Mouse (Mus musculus): ENCODE data around the gene Strn4. TPM values are rescaled to one million over a fixed set of nuclear protein-coding genes. Genes with fewer than 3 reads are reported as not detected.

Gene Strn4
- polyA plus RNA-seq, 1 experiment from 2014 or later, result 68.5 TPM

DNA sequence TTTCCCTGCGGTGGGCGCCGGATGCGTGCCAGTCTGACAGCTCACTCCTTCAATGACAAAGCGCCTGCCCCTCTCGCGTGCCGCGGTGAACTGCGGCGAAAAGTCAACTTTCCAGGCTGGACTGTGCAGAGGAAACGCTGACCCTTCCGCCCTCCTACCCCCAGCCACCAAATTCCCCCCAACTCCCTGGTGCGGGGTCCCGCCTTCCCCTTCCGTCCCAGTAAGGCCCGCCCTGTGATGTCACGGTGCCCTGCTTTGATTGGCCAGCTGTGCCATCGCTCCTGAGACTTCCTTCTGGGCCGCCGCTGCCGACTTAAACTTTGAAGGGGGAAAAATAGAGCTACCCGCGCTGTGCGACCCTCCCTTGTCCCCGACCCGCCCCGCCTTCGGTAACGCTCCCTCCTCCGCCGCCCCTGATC, 27.0 kb downstream of the Strn4 start, which contains the start of gene Prkd2:
Prkd2 (plus strand) TSS at position 258 of the 419 bp plus-strand sequence.
- H3K27me3 ChIP-seq (ENCODE audit: control insufficient read depth, insufficient read depth, low read length), result no peaks in the 10 kb centered on the region
- peak within 1 kb of the TSS; percentile 88 for H3K27ac ChIP-seq (ENCODE audit: low read length)
- peak within 1 kb of the TSS; percentile 86 for H3K9ac ChIP-seq (ENCODE audit: low read length)
- ATAC-seq (ENCODE audit: insufficient read depth, low FRiP score), result peak; percentile 84
- H3K4me1 ChIP-seq (ENCODE audit: control insufficient read depth, insufficient read depth, low read length), result peaks cover 30% of the 10 kb centered on the region
- H3K4me2 ChIP-seq (ENCODE audit: low read depth, low read length), result peak within 1 kb of the TSS; percentile 94
- H3K9me3 ChIP-seq (replicated peaks; ENCODE audit: control insufficient read depth, low read length), result no peaks in the 10 kb centered on the region
- WGBS, result 0% methylated on average over 32 of the region's 32 CpGs
- H3K4me3 ChIP-seq (replicated peaks; ENCODE audit: low read length), result peak within 1 kb of the TSS; percentile 61
- H3K36me3 ChIP-seq (ENCODE audit: control insufficient read depth, insufficient read depth, low read length), result peaks cover 13% of the 10 kb centered on the region

DNA sequence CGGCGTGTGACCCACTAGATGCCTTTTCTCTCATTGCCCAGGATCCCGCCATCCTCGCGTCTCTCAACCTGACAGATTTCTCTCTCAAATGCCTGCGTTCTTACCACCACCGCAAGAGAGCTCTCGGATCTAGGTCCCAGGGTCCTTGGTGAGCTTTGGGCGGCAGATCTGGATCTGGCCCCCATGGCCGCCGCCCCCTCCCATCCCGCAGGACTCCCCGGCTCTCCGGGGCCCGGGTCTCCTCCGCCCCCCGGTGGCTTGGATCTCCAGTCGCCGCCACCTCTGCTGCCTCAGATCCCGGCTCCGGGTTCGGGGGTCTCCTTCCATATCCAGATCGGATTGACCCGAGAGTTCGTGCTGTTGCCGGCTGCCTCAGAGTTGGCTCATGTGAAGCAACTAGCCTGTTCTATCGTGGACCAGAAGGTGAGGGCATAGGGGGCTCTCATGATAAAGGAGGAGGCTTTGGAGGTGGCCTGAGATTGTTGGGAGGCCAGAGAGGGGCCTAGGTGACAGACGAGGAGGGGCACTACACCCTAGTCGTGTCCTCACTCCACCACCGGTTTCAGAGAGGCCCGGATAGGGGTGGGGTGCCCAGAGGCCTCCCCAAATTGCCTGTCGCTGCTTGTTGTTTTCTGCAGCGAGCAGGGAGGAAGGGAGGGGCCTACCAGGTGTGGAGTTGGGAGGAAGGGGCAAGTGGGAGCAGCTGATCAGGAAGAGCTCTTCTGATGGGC, 27.9 kb downstream of the Strn4 start:
- peak overlapping the region; percentile 86 for H3K9ac ChIP-seq (ENCODE audit: low read length)
- H3K4me1 ChIP-seq (ENCODE audit: control insufficient read depth, insufficient read depth, low read length), result peaks cover 30% of the 10 kb centered on the region
- 2% methylated on average over 33 of the region's 33 CpGs for WGBS
- ATAC-seq (ENCODE audit: insufficient read depth, low FRiP score), result no peak; the same call in 1 of the 2 replicates
- H3K27ac ChIP-seq (ENCODE audit: low read length), result peak overlapping the region; percentile 88
- no peaks in the 10 kb centered on the region for H3K27me3 ChIP-seq (ENCODE audit: control insufficient read depth, insufficient read depth, low read length)
- no peaks in the 10 kb centered on the region for H3K9me3 ChIP-seq (replicated peaks; ENCODE audit: control insufficient read depth, low read length)
- H3K4me2 ChIP-seq (ENCODE audit: low read depth, low read length), result peak overlapping the region; percentile 94
- peak overlapping the region; percentile 61 for H3K4me3 ChIP-seq (replicated peaks; ENCODE audit: low read length)
- H3K36me3 ChIP-seq (ENCODE audit: control insufficient read depth, insufficient read depth, low read length), result peaks cover 6% of the 10 kb centered on the region

DNA sequence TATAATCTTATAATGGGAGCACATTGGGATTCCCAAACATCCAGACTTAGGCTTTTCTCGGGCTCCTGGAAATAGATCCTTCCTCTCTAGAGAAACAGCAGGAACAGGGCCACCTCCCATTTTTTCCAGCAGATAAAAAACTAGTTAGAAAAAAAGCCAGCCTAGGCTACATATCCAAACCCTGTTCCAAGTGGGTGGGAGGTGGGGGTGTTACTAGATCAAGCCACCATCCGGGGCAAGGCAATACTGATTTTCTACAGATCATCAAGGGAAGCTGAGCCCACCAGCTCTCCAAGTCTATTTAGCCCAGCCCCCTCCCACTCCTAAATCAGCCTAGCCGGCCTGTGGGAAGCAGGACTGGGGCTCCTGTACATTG, 29.0 kb downstream of the Strn4 start:
- Histone ChIP-seq H3K27me3 (ENCODE audit: control insufficient read depth, insufficient read depth, low read length) (no peaks in the 10 kb centered on the region), H3K9me3 (replicated peaks; ENCODE audit: control insufficient read depth, low read length) (no peaks in the 10 kb centered on the region), H3K27ac (ENCODE audit: low read length) (peak overlapping the region; percentile 88), H3K36me3 (ENCODE audit: control insufficient read depth, insufficient read depth, low read length) (peaks cover 13% of the 10 kb centered on the region), H3K4me1 (ENCODE audit: control insufficient read depth, insufficient read depth, low read length) (peaks cover 30% of the 10 kb centered on the region), H3K4me2 (ENCODE audit: low read depth, low read length) (peak overlapping the region; percentile 94), H3K9ac (ENCODE audit: low read length) (peak overlapping the region; percentile 86), H3K4me3 (replicated peaks; ENCODE audit: low read length) (peak overlapping the region; percentile 61)
- WGBS, result 48% methylated on average over 3 of the region's 3 CpGs
- no peak for ATAC-seq (ENCODE audit: insufficient read depth, low FRiP score)

DNA sequence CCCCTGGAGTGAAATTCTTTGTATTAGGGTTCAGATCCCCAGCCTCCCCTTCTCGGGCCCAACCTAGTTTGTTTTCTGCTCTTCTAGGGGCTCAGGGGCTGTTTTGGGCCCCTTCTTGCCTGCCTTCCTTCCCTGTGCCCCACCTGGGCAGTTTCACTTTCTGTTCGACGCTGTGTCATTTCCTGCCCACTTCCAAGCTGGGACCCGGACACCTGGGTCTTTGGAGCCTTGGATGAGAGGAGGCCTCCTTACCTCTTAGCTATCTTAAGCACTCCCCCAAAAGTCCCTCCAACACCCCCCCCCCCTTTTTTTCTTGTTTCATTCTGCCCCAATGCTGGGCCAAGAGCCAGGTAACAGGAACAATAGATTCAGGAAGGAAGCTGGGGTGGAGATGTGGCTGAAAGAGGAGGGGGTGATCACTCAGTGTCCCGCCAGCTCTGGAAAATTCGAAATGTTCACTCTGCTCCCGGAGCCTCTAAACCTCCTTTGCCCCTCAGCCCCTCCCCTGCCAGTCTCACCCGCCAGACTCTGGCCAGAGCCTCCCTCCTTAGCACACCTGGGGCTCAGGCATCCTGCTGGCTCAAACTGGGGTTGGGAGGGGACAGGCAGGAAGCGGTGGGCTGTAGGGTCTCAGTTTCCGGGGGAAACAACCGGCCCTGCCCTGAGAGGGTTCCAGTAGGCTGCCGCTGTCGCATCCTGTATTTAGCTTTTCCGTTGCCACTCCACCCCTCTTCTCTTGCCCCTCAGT, 29.6 kb downstream of the Strn4 start:
- Histone ChIP-seq H3K27me3 (ENCODE audit: control insufficient read depth, insufficient read depth, low read length) (no peaks in the 10 kb centered on the region), H3K27ac (ENCODE audit: low read length) (peak overlapping the region; percentile 88), H3K4me1 (ENCODE audit: control insufficient read depth, insufficient read depth, low read length) (peaks cover 30% of the 10 kb centered on the region), H3K9ac (ENCODE audit: low read length) (peak overlapping the region; percentile 86), H3K9me3 (replicated peaks; ENCODE audit: control insufficient read depth, low read length) (no peaks in the 10 kb centered on the region), H3K4me2 (ENCODE audit: low read depth, low read length) (peak overlapping the region; percentile 94), H3K36me3 (ENCODE audit: control insufficient read depth, insufficient read depth, low read length) (peaks cover 15% of the 10 kb centered on the region), H3K4me3 (replicated peaks; ENCODE audit: low read length) (peak overlapping the region; percentile 61)
- ATAC-seq (ENCODE audit: insufficient read depth, low FRiP score), result 0 out of 2 replicates have a peak, but pooled peaks have one; percentile 9
- WGBS, result 30% methylated on average over 14 of the region's 14 CpGs

DNA sequence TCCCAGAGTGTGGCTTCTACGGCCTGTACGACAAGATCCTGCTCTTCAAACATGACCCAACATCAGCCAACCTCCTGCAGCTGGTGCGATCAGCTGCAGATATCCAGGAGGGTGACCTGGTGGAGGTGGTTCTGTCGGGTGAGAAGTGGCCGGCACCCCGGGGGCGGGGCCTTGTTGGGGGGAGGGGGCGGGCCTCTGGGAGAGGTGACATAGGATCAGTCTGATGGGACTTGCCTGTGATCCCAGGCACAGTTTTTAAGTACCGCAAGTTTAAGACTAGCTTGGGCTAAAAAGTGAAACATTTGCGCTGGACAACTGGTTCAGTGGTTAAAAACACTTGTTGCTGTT, 30.1 kb downstream of the Strn4 start:
- H3K9me3 ChIP-seq (replicated peaks; ENCODE audit: control insufficient read depth, low read length), result no peaks in the 10 kb centered on the region
- H3K4me3 ChIP-seq (replicated peaks; ENCODE audit: low read length), result peak overlapping the region; percentile 61
- H3K4me1 ChIP-seq (ENCODE audit: control insufficient read depth, insufficient read depth, low read length), result peaks cover 30% of the 10 kb centered on the region
- H3K36me3 ChIP-seq (ENCODE audit: control insufficient read depth, insufficient read depth, low read length), result peaks cover 18% of the 10 kb centered on the region
- H3K27ac ChIP-seq (ENCODE audit: low read length), result peak overlapping the region; percentile 88
- peak overlapping the region; percentile 94 for H3K4me2 ChIP-seq (ENCODE audit: low read depth, low read length)
- no peak for ATAC-seq (ENCODE audit: insufficient read depth, low FRiP score)
- peak overlapping the region; percentile 86 for H3K9ac ChIP-seq (ENCODE audit: low read length)
- 33% methylated on average over 10 of the region's 10 CpGs for WGBS
- no peaks in the 10 kb centered on the region for H3K27me3 ChIP-seq (ENCODE audit: control insufficient read depth, insufficient read depth, low read length)

DNA sequence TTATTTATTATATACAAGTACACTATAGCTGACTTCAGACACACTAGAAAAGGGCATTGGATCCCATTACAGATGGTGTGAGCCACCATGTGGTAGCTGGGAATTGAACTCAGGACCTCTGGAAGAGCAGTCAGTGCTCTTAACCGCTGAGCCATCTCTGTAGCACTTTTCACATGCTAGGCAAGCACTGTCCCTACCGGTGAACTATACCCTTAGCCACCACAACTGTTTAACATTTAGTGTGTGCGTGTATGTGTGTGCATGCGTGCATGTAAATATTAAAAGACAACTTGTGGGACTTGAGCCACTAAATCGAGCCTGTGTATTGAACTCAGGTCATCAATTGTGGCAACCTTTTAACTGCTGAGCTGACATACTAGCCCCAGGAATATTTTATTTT, 31.1 kb downstream of the Strn4 start:
- Histone ChIP-seq H3K27ac (ENCODE audit: low read length) (no peak overlapping the region), H3K36me3 (ENCODE audit: control insufficient read depth, insufficient read depth, low read length) (peaks cover 18% of the 10 kb centered on the region), H3K4me3 (replicated peaks; ENCODE audit: low read length) (no peak overlapping the region), H3K4me2 (ENCODE audit: low read depth, low read length) (no peak overlapping the region), H3K9me3 (replicated peaks; ENCODE audit: control insufficient read depth, low read length) (no peaks in the 10 kb centered on the region), H3K9ac (ENCODE audit: low read length) (no peak overlapping the region), H3K27me3 (ENCODE audit: control insufficient read depth, insufficient read depth, low read length) (no peaks in the 10 kb centered on the region), H3K4me1 (ENCODE audit: control insufficient read depth, insufficient read depth, low read length) (peaks cover 26% of the 10 kb centered on the region)
- WGBS, result 91% methylated on average over 5 of the region's 5 CpGs
- no peak for ATAC-seq (ENCODE audit: insufficient read depth, low FRiP score)

DNA sequence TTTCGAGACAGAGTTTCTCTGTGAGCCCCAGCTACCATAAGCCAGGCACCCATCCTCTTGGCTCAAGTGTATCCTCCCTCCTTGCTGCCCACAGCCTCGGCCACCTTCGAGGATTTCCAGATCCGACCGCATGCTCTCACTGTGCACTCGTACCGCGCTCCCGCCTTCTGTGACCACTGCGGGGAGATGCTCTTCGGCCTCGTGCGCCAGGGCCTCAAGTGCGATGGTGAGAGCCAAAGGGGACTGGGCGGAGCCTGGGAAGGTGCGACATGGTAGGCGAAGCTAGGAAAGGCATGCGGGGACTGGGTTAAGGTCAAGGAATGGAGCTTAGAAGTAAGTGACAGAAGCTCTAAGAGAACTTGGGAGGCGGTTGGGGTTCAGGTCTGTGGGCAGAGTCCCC, 31.8 kb downstream of the Strn4 start:
- Histone ChIP-seq H3K4me1 (ENCODE audit: control insufficient read depth, insufficient read depth, low read length) (peaks cover 21% of the 10 kb centered on the region), H3K27ac (ENCODE audit: low read length) (no peak overlapping the region), H3K9ac (ENCODE audit: low read length) (no peak overlapping the region), H3K9me3 (replicated peaks; ENCODE audit: control insufficient read depth, low read length) (no peaks in the 10 kb centered on the region), H3K36me3 (ENCODE audit: control insufficient read depth, insufficient read depth, low read length) (peaks cover 21% of the 10 kb centered on the region), H3K4me3 (replicated peaks; ENCODE audit: low read length) (no peak overlapping the region), H3K4me2 (ENCODE audit: low read depth, low read length) (no peak overlapping the region), H3K27me3 (ENCODE audit: control insufficient read depth, insufficient read depth, low read length) (no peaks in the 10 kb centered on the region)
- WGBS, result 79% methylated on average over 19 of the region's 19 CpGs
- ATAC-seq (ENCODE audit: insufficient read depth, low FRiP score), result no peak

DNA sequence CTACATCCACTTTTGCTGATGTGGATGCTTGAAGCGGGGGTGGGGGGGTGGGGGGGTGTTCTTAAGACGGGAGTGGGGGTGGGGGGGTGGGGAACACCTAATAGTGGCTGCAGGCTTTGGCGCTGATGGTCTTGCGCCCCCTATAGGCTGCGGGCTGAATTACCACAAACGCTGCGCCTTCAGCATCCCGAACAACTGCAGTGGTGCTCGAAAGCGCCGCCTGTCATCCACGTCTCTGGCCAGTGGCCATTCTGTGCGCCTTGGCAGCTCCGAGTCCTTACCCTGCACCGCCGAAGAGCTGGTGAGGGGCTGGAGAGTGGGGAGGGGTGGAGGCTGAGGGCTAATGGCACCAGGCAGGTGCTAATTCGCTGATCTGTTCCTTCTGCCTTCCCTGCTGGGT, 32.9 kb downstream of the Strn4 start:
- peaks cover 21% of the 10 kb centered on the region for H3K36me3 ChIP-seq (ENCODE audit: control insufficient read depth, insufficient read depth, low read length)
- H3K27ac ChIP-seq (ENCODE audit: low read length), result no peak overlapping the region
- WGBS, result 40% methylated on average over 17 of the region's 17 CpGs
- H3K4me2 ChIP-seq (ENCODE audit: low read depth, low read length), result no peak overlapping the region
- peaks cover 21% of the 10 kb centered on the region for H3K4me1 ChIP-seq (ENCODE audit: control insufficient read depth, insufficient read depth, low read length)
- H3K27me3 ChIP-seq (ENCODE audit: control insufficient read depth, insufficient read depth, low read length), result no peaks in the 10 kb centered on the region
- no peak overlapping the region for H3K9ac ChIP-seq (ENCODE audit: low read length)
- no peak for ATAC-seq (ENCODE audit: insufficient read depth, low FRiP score)
- no peaks in the 10 kb centered on the region for H3K9me3 ChIP-seq (replicated peaks; ENCODE audit: control insufficient read depth, low read length)
- no peak overlapping the region for H3K4me3 ChIP-seq (replicated peaks; ENCODE audit: low read length)

DNA sequence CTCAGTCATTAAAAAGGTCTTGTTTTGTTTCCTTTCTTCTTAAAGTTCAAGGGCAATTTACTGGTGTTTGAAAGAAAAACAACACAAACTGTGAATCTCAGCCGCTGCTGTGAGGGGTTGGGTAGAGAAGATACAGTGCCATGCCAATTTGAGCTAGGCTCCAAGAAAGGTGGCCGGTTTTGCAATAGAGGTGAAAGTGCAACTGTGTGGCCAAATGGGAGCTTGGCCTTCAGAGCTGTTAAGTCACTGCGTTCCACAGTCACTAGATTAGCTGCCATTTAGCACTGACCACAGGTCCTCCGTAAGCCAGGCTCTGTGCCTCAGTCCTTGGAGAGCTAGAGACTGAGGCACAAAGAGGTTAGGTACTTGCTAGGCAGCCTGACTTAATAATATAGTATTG, 35.9 kb downstream of the Strn4 start:
- WGBS, result 89% methylated on average over 4 of the region's 4 CpGs
- ATAC-seq (ENCODE audit: insufficient read depth, low FRiP score), result no peak
- H3K9me3 ChIP-seq (replicated peaks; ENCODE audit: control insufficient read depth, low read length), result no peaks in the 10 kb centered on the region
- no peaks in the 10 kb centered on the region for H3K27me3 ChIP-seq (ENCODE audit: control insufficient read depth, insufficient read depth, low read length)
- no peak overlapping the region for H3K9ac ChIP-seq (ENCODE audit: low read length)
- H3K36me3 ChIP-seq (ENCODE audit: control insufficient read depth, insufficient read depth, low read length), result peaks cover 35% of the 10 kb centered on the region
- no peak overlapping the region for H3K27ac ChIP-seq (ENCODE audit: low read length)
- no peak overlapping the region for H3K4me2 ChIP-seq (ENCODE audit: low read depth, low read length)
- no peak overlapping the region for H3K4me3 ChIP-seq (replicated peaks; ENCODE audit: low read length)
- H3K4me1 ChIP-seq (ENCODE audit: control insufficient read depth, insufficient read depth, low read length), result peaks cover 6% of the 10 kb centered on the region; the same call in 1 of the 2 replicates

All from stomach, embryonic 16.5 days (tissue).